Mouse (Mus musculus): ENCODE results near the gene Mindy4.

- TF ChIP-seq POLR2A (IDR thresholded peaks at IDR 0.05; ENCODE audit: low read depth, low read length), result no peak
- no peak for TF ChIP-seq CTCF (IDR thresholded peaks at IDR 0.05; ENCODE audit: extremely low read depth, insufficient read depth, insufficient read length, insufficient replicate concordance)
These were observed 28.9 kb downstream of the Mindy4 start for GRCm38 (mm10) chr6:55232101-55232500.
